Mouse (Mus musculus): ENCODE results near the gene Mast4.
"Not testable (repeated sequence)": the region's sequence is repeated elsewhere in the genome, so short reads cannot be mapped to it uniquely, and the experiment has no call there.

The Mast4 gene

DNA sequence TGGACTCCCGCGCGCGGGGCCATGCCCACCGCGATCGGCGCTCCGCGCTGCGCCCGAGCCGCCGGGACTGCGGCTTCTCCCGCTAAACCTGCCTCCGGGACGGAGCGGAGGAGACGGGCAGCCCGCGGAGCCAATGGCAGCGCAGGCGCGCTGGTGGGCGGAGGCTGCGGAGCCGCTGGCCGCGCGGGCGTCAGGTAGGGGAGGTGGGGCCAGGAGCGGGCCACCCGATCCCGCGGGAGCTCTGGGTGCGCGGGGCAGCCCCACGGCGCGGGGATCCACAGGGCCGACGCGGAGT lies at the start of gene Mast4:
TSS of gene Mast4 (minus strand) at position 106 of the 295 bp plus-strand sequence.
- peak; percentile 92 for DNase-seq

DNA sequence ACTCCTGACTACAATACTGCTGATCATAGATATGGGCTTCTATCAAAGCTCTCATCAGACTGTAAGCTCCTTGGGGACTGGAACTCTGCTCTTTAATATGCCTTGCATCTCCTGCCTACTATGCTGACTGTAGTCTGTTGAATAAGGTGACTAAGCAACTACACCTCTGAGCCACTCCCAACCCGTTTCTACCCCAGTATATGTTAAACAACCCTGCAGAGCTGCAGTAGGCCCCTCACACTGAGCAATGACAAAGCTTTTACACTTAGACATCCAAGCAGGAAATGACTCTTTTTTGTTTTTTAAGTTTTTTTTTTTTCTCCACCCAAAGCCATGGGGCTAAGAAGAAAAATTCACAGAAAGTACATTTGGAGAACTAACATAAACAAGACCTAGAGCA lies 40.2 kb upstream of the Mast4 start:
- no peak for DNase-seq

DNA sequence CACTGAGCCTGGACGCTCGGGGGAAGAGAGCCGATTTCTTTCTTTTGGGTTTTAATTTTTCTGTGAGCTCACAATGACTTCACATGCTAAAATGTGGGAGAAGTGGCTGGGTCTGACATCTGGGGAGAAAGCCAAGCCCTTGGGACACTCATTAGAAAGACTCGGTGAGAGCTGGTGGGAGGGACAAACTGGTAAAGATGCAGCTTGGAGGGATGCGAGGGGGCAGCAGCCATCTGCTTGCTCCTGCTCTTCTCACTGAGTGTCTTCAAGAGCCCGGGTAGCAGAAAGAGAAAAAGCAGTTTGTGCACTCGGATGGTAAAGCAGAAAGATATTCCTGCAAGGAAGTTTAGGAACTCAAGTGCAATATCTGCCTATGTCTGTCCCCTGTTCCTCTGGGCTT lies 34.9 kb upstream of the Mast4 start:
- DNase-seq, result no peak

DNA sequence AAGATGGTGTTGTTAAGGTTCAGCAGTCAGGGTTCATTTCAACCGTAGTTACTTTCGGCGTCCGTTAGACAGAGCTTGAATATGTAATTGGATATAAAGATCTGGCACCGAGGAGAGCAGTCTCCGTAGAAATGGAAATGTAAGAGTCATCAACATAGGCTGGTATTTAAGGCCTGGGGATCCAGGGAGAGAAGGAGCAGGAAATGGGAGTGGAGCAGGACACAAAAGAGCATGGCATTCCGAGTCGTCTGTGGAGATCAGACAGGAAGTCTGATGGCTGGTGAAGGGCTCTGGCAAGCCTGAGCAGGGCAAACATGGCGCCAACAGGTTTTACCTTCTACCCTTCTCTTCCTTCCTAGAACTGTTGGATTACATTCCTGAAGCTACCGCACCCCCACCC lies 28.9 kb upstream of the Mast4 start:
- no peak for DNase-seq

DNA sequence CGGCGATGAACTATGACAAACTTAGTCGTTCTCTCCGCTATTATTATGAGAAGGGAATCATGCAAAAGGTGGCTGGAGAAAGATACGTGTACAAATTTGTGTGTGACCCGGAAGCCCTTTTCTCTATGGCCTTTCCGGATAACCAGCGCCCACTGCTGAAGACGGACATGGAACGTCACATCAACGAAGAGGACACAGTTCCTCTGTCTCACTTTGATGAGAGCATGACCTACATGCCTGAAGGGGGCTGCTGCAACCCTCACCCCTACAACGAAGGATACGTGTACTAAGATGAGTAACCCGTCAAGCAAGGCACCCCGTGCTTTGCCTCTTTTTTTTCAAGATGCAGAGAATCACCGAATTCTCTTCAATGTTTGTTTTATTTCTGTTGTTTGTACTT lies 23.1 kb upstream of the Mast4 start:
- DNase-seq, result not testable (repeated sequence)

DNA sequence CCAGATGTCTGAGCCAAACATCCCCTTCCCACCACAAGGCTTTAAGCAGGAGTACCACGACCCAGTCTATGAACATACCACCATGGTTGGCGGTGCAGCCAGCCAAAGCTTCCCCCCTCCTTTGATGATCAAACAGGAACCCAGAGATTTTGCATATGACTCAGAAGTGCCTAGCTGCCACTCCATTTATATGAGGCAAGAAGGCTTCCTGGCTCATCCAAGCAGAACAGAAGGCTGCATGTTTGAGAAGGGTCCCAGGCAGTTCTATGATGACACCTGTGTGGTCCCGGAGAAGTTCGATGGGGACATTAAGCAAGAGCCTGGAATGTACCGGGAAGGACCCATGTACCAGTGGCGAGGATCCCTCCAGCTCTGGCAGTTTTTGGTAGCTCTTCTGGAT lies 22.6 kb upstream of the Mast4 start:
- DNase-seq, result not testable (repeated sequence)

DNA sequence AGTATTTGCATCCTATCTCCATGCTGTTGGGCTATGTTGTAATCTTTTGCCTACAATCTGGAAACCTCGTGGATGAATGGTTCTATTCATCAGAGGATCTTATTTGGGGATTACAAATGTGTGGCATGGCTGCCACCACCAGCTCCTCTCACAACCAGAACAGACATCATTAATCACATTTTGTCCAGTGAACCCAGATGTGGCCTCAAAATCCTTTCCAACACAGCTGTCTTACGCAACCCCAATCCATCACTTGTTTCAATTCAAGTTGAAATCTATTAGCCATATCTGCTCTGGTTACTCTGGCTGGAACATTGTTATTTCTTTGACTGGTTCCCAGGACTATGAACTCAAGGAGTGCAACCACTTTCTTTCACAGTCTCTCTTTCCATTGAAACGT lies 20.4 kb upstream of the Mast4 start:
- no peak for DNase-seq

DNA sequence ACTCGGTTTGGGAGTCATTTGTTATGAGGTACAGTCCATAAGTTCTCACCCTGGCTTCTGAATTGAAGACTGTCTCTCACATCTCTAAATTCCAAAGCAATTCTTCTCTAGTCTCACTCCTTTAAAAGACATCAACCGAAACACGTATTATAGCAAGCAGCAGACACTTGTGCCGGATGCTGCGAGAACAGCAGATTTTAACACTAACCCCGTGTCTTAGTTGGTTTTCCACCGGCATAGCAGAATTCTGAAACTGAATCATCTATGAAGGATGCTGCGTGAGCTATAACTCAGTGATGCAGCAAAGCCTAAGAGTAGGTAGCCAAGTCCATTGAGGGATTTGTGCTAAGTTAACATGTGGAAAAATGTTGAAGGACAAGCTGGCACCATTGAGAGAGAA lies 10.5 kb upstream of the Mast4 start:
- DNase-seq, result no peak

DNA sequence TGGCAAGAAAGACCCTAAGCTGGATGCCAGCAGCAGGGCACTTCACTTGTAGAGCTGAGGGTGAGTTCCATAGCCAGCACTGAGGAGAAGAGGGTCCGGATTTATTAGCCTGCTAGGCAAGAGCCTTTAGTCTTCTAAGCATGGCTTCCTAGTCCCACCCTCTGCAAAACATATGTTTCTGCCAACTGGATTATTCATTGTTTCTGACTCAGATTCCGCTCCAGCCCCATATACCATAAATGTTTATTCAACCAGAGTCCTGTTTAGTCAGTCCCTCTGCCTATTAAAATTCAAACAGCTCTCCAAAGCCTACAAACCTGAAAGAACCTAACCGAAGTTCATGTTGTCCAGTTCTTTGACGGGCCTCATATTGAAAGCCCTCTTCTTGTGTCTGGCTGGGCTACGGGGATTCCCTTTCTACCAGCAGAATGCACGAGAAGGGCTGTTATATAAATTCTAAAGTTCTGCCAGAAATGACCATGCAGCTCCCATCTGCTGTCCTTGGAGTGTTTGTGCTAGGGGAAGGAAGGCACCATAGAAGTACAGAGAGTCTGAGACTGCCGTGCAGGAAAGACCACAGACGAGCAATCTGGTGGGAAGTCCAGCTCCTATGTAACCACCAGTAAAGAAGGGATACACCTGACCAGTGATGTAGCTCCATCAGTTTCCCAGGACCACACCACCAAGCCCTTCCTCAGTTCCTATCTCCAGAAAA lies 9.9 kb upstream of the Mast4 start:
- DNase-seq, result no peak

DNA sequence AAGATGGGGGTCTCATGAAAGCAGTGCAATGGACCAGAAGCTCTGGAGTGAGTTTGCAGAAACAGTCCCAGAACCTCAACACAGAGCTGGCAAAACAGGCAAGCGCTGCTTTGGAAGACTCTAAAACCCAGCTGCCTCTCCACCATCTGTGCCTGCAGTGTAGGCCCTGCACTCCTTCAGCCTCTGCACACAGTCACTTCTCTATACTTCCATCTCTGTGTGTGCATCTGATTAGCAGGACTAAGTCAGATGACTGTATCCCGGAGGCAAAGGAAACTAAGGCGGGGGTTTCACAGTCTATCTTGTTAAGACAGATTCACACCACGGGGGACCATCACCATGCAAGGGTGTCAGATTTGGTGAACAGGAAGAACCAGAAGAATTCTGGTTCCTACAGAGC lies 6.7 kb upstream of the Mast4 start:
- DNase-seq, result no peak

DNA sequence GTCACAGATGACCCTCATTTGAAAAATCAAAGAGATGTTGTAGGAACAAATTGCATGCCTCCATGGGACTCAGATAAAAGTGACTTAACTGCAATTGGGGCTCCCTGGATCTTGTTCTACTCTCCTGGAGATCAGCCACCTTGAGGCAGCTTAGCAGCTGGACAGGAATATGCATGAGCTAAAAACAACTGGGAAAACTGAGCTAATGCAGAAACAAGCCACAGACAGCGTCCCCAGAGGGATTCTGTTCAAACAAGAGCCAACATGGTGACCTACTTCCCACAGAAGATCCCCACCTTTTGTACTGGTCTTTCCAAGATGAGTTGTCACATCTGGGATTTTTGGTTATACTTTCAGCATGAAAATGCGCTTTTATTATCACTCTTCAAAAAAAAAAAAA lies 4.3 kb upstream of the Mast4 start:
- no peak for DNase-seq

DNA sequence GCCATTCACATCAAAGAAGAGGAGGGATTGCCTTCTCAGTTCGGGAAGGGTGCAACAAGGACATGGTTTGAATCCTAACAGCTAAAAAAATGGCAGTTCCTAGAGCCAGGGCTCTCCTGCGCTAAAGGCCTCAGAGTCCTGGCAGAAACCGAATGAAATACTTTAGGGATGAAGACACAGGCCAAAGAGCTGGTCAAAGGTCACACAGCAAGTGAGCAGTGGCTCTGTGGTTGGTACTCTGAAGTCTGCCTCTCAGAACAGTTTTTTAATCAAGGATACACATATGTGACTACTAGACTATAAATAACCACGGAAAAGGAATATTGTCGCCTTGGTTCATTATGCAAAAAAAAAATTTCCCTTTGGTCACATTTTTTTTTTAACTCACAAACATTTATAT lies 1.9 kb upstream of the Mast4 start:
- DNase-seq, result peak; percentile 77

DNA sequence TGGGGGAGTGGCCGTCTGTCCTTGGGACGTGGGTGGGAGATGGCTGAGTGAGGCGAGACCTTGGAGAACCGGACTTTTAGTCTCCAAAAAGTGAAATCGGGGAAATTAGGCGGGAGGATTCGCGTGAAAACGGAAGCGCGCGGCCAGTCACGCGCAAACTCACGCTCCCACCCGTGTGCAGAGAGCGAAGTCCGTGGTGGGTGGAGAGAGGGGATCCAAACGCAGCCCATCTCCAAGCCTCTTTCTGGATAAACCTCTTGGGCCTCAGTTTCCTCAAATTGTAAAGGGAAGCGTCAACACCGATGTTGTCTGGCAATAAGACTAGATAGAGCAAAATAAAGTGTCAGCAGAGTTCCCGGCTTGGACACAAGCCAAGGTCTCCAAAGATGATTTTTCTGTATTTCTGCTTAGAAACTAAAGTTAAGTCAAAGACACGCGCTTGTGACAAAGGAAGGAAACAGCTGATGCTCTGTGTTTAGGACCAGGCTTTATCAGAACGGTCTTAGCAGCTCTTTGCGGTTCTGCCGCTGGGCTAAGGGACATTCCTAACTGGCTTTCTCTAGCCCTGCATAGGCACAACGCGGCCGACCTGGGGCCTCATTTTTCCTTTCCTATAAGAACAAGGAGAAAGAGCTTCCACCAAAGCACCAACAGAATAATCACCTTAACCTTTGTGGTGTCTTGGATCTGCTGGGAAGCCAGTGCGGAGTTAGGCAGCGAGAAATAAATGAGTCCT lies 594 bp upstream of the Mast4 start:
- no peak for DNase-seq

DNA sequence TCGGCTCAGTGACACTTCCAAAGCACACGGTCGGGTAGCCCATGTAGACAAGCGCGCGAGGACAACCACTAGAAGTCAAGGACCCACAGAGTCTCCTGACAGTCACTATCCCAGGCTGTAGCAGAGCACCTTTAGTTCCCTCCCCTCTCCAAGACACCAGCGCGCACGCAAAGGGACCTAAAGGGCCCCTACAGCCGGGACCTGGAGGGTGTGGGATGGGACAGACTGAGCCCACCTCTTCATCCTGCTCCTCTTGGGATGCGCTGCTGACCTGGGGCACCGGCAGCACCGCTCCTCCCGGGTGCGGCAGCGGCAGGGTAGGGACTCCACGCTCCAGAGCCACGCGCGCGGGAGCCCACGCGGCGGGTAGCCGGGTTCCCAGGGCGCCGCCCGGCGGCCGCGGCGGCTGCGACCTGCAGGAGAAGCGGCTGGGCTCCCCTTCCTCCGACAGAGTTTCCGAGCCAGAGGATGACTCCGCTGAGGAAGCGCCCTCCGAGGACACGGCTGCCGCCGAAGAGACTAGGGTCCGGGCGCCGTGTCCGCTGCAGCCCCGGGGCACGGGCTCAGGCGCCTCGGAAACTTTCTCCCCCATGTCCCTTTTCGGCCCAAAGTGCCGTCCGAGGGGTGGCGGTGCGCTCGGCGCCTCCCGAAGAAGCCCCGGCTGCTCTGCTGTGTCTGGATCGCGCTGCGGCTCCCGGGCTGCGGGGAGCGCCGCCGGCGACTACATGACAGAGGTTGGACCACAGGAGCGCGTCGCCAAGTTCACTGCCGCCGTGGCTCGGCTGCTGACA lies 501 bp downstream of the Mast4 start:
- DNase-seq, result peak; percentile 49

DNA sequence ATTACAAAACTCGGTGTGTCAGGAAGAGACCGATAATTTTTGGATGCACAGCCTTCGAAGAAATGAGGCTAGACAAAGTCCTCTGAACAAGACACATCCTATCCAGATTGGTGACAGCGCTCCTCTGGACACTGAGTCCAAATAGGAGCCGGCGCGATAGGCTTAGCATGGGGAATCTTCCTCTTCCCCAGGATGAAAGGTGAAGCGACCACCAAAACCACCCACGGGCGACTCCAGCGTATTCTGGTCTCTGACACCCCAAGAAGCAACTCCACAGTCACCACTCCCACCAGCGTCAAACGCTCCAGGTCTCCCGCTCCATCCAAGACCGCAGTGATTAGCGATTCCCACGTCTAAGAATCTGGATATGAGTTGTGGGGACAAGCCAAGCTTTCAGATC lies 1.1 kb downstream of the Mast4 start:
- no peak for DNase-seq

DNA sequence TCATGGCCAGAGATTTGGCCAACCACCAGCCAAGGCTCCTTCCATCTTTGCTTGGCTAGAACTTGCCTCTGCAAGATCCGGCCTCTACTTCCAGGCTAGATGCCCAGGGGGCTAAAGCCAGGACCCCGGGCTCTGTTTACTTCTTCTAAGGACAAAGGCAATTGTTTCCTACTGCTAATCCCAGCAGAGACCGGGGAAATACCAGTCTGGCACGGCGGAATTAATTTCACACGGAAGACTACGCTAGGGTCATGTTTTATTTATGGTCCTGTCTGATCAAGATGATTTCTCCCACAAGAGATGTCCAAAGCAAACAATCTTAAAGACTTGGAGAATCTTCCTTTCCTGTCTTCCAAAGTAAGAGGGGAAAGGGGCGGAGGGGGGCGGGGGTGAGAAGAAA lies 1.6 kb downstream of the Mast4 start:
- DNase-seq, result no peak

DNA sequence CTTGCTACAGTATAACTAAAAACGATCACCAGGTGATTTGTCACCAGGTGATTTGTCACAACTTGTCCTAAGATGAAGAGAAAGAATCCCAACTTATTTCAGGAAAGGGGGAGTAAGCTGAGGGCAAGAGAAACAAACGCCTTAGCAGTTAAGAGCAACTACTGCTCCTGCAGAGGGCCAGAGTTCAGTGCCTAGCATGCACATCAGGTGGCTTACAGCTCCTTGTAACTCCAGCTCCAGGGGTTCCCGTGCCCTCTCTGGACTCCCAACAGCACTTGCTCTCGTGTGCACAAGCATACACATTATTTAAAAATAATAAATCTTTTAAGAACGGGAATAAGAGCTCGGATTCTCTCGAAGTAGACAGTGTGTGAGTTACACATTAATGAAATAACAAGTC lies 3.2 kb downstream of the Mast4 start:
- DNase-seq, result peak; percentile 42

DNA sequence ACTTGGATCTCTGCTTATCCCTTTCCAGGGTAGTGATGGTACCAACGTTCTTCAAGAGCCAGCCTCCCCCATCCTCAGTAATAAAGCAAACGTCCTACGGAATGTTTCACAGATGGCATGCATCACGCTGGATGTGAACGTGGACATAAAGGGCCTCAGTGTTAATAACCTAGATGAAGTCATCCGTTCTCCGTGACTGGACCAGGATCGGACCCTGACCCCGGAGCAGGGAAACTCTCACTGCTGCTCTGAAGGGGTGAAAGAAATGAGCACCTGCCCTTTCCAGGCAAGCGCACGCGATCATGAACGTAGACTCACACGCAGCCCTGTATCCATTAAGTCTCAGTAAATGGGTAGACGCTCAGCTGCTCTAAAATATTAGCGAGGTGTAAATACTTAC lies 6.0 kb downstream of the Mast4 start:
- peak; percentile 77 for DNase-seq

DNA sequence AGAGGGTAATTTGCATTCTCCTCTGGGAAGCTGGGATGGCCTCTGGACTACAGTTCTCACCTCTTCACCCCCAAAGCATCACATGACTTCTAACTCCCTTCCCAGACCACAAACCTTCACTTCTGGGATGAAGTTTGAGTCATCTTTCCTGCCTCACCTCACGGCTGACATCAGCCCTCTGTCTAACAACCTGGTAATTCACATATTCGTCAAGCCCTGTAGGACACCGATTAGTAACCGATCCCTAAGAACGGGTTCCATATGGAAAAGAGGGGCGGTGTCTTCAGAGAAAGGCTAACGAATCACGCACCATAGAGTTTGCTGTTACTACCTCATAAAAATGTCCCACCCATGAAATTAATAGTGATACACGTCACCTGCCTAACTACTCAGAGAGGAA lies 6.5 kb downstream of the Mast4 start:
- no peak for DNase-seq

DNA sequence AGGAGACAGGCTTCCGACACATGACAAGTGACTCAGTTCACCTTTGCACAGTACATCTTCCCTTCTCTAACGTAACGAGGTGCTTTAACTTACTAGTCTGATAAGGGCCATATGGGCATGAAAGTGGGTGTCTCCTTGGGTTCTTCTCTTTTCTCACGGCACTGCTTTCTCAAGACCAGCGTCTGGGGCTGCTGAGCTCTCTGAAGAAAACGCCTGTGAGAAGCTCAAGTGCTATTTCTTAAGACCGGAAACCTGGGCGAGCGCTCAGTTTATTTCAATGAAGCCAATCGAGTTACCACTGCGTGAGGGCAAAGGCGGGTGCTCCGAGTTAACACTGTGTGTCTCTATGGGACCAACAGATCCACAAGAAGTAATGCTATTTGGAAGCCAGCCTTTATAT lies 8.1 kb downstream of the Mast4 start:
- DNase-seq, result no peak

DNA sequence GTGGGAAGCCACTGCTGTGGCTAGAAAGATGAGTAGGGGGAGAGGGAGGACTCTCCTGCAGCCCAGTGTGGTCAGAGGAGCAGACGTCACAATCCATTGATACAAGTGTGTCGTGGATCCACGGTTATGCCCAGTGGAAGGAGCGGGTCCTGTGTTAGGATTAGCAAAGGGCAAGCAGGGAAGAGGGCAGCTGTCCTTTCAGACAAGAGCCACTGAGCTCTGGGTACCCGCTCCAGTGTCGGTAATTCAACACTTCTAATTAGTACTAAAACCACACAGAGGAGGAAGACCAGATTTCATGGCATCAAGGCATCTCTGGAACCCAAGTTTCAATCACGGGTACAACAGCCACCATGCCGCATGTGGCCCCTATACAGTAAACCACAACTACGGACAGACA lies 14.4 kb downstream of the Mast4 start:
- no peak for DNase-seq

DNA sequence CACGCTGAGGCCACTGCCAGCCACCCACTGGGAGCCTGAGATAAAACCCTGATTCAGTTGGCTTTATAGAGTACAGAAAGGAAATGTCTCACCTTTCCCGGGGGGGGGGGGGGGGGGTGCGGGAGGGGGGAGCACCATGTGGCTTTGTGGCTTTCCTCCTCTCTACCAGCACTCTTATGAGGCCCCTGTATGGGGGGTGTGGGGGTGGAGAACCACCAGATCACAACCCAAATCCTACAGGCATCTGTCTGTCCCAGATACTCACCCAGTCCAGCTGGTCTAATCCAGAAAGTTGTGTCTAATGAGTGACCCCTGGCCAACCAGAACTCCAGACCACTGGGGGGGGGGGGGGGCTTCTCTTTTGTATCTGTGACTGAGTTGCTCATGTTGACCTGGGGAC lies 15.0 kb downstream of the Mast4 start:
- no peak for DNase-seq

DNA sequence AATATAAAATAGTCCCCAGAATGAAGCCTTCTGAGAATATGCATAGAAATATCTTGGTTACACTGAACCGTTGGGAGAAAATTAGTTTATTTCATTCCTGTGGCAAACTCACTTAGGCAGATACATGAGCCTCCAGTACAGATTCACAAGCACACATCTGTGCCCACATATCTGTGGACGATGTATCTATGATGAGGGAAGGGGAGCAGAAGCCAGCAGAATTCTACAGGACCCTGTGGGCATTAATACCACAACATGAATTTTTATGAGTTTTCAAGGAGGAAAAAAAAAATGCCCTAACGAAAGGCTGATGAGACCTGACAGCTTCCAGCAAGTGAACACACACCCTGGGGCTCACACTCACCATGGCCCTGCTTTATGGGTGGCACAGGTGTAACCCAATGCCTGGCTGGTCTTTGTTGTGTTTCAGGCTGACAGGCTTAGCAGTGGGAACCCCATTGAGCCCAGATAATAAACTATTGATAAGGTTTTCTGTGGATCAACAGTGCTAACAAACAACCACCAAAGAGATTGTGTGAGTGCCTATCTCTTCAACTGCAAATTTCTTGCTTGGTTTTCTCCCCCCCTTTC lies 17.4 kb downstream of the Mast4 start:
- no peak for DNase-seq

All from kidney, adult 9 months (tissue).